Mouse (Mus musculus): ENCODE results near the gene Omt2b. TPM values are rescaled to one million over a fixed set of nuclear protein-coding genes. Genes with fewer than 3 reads are reported as not detected.
"Not testable (repeated sequence)": the region's sequence is repeated elsewhere in the genome, so short reads cannot be mapped to it uniquely, and the experiment has no call there.

The Omt2b gene
- total and polyA plus RNA-seq, 2 experiments from 2014 or later: not detected

GRCm38 (mm10) chr9:78296089-78296488 is 31.3 kb upstream of the Omt2b start:
- WGBS: 8% methylated on average over 6 of the region's 6 CpGs
- not testable (repeated sequence) for H3K36me3 ChIP-seq (replicated peaks; ENCODE audit: control insufficient read depth, insufficient read depth, low read length); ATAC-seq (ENCODE audit: insufficient read depth, low read depth)

GRCm38 (mm10) chr9:78298232-78298631 is 29.2 kb upstream of the Omt2b start:
- WGBS: 61% methylated on average over 1 of the region's 1 CpGs
- TF ChIP-seq EP300 (IDR thresholded peaks at IDR 0.05; ENCODE audit: low read depth) (no peak), CTCF (IDR thresholded peaks at IDR 0.05; ENCODE audit: low read depth) (no peak)
- no peak overlapping the region for H3K4me2 ChIP-seq (ENCODE audit: low read depth, low read length)
- no peak overlapping the region for H3K9ac ChIP-seq (replicated peaks; ENCODE audit: low read depth, low read length)
- ATAC-seq (ENCODE audit: insufficient read depth, low read depth): no peak
- no peak overlapping the region for H3K4me3 ChIP-seq (ENCODE audit: low read depth, low read length)
- H3K4me1 ChIP-seq (ENCODE audit: control insufficient read depth, insufficient read depth): no peaks in the 10 kb centered on the region
- no peaks in the 10 kb centered on the region for H3K27me3 ChIP-seq (ENCODE audit: control insufficient read depth, insufficient read depth, low read length)
- H3K36me3 ChIP-seq (replicated peaks; ENCODE audit: control insufficient read depth, insufficient read depth, low read length): no peaks in the 10 kb centered on the region
- H3K9me3 ChIP-seq (replicated peaks; ENCODE audit: control insufficient read depth, low read length): no peaks in the 10 kb centered on the region
- H3K27ac ChIP-seq (ENCODE audit: low read depth): no peak overlapping the region
- DNase-seq (ENCODE audit: low spot score): no peak

More at GRCm38 (mm10) chr9:78296089-78296488, 31.3 kb upstream of the Omt2b start:
- H3K4me1 ChIP-seq (ENCODE audit: control insufficient read depth, insufficient read depth); H3K4me3 ChIP-seq (ENCODE audit: low read depth, low read length); H3K4me2 ChIP-seq (ENCODE audit: low read depth, low read length); H3K27ac ChIP-seq (ENCODE audit: low read depth); H3K9ac ChIP-seq (replicated peaks; ENCODE audit: low read depth, low read length); DNase-seq (ENCODE audit: low spot score); H3K27me3 ChIP-seq (ENCODE audit: control insufficient read depth, insufficient read depth, low read length); H3K9me3 ChIP-seq (replicated peaks; ENCODE audit: control insufficient read depth, low read length): not testable (repeated sequence)
- TF ChIP-seq CTCF (IDR thresholded peaks at IDR 0.05; ENCODE audit: low read depth): peak; percentile 60

GRCm38 (mm10) chr9:78299143-78299542 is 28.2 kb upstream of the Omt2b start:
- not testable (repeated sequence) for H3K27me3 ChIP-seq (ENCODE audit: control insufficient read depth, insufficient read depth, low read length)

GRCm38 (mm10) chr9:78308122-78308521 is 19.3 kb upstream of the Omt2b start:
- not testable (repeated sequence) for H3K27ac ChIP-seq (ENCODE audit: low read depth); H3K4me2 ChIP-seq (ENCODE audit: low read depth, low read length); H3K4me1 ChIP-seq (ENCODE audit: control insufficient read depth, insufficient read depth); H3K27me3 ChIP-seq (ENCODE audit: control insufficient read depth, insufficient read depth, low read length); ATAC-seq (ENCODE audit: insufficient read depth, low read depth); DNase-seq (ENCODE audit: low spot score); H3K4me3 ChIP-seq (ENCODE audit: low read depth, low read length); H3K9me3 ChIP-seq (replicated peaks; ENCODE audit: control insufficient read depth, low read length); H3K9ac ChIP-seq (replicated peaks; ENCODE audit: low read depth, low read length); H3K36me3 ChIP-seq (replicated peaks; ENCODE audit: control insufficient read depth, insufficient read depth, low read length)
- WGBS: 69% methylated on average over 3 of the region's 3 CpGs

More at GRCm38 (mm10) chr9:78299143-78299542, 28.2 kb upstream of the Omt2b start:
- WGBS: 73% methylated on average over 1 of the region's 1 CpGs
- not testable (repeated sequence) for H3K9ac ChIP-seq (replicated peaks; ENCODE audit: low read depth, low read length); H3K27ac ChIP-seq (ENCODE audit: low read depth); H3K9me3 ChIP-seq (replicated peaks; ENCODE audit: control insufficient read depth, low read length); H3K4me3 ChIP-seq (ENCODE audit: low read depth, low read length); H3K36me3 ChIP-seq (replicated peaks; ENCODE audit: control insufficient read depth, insufficient read depth, low read length); DNase-seq (ENCODE audit: low spot score); ATAC-seq (ENCODE audit: insufficient read depth, low read depth); H3K4me1 ChIP-seq (ENCODE audit: control insufficient read depth, insufficient read depth); H3K4me2 ChIP-seq (ENCODE audit: low read depth, low read length)

- H3K27ac ChIP-seq (ENCODE audit: low read depth): no peak within 1 kb of the TSS
- no peak within 1 kb of the TSS for H3K9ac ChIP-seq (replicated peaks; ENCODE audit: low read depth, low read length)
- DNase-seq (ENCODE audit: low spot score): no peak
- H3K4me3 ChIP-seq (ENCODE audit: low read depth, low read length): no peak within 1 kb of the TSS
- no peaks in the 10 kb centered on the region for H3K27me3 ChIP-seq (ENCODE audit: control insufficient read depth, insufficient read depth, low read length)
- no peaks in the 10 kb centered on the region for H3K9me3 ChIP-seq (replicated peaks; ENCODE audit: control insufficient read depth, low read length)
- H3K4me2 ChIP-seq (ENCODE audit: low read depth, low read length): no peak within 1 kb of the TSS
- H3K4me1 ChIP-seq (ENCODE audit: control insufficient read depth, insufficient read depth): no peaks in the 10 kb centered on the region
- TF ChIP-seq CTCF (IDR thresholded peaks at IDR 0.05; ENCODE audit: low read depth) (no peak), EP300 (IDR thresholded peaks at IDR 0.05; ENCODE audit: low read depth) (no peak)
- 62% methylated on average over 2 of the region's 2 CpGs for WGBS
- no peak for ATAC-seq (ENCODE audit: insufficient read depth, low read depth)
- no peaks in the 10 kb centered on the region for H3K36me3 ChIP-seq (replicated peaks; ENCODE audit: control insufficient read depth, insufficient read depth, low read length)
Measured at GRCm38 (mm10) chr9:78314696-78315095, 12.7 kb upstream of the Omt2b start, which contains the start of gene Omt2a. Gene Omt2a, minus strand, starts transcription at chr9:78314796.

- no peak overlapping the region for H3K9ac ChIP-seq (replicated peaks; ENCODE audit: low read depth, low read length)
- peak; percentile 54 for TF ChIP-seq CTCF (IDR thresholded peaks at IDR 0.05; ENCODE audit: low read depth)
- no peak for TF ChIP-seq EP300 (IDR thresholded peaks at IDR 0.05; ENCODE audit: low read depth)
- ATAC-seq (ENCODE audit: insufficient read depth, low read depth): no peak
- H3K27me3 ChIP-seq (ENCODE audit: control insufficient read depth, insufficient read depth, low read length): no peaks in the 10 kb centered on the region
- 16% methylated on average over 1 of the region's 1 CpGs for WGBS
- no peak for DNase-seq (ENCODE audit: low spot score)
- H3K4me3 ChIP-seq (ENCODE audit: low read depth, low read length): no peak overlapping the region
- no peak overlapping the region for H3K4me2 ChIP-seq (ENCODE audit: low read depth, low read length)
- H3K9me3 ChIP-seq (replicated peaks; ENCODE audit: control insufficient read depth, low read length): no peaks in the 10 kb centered on the region
- H3K4me1 ChIP-seq (ENCODE audit: control insufficient read depth, insufficient read depth): no peaks in the 10 kb centered on the region
- no peak overlapping the region for H3K27ac ChIP-seq (ENCODE audit: low read depth)
- no peaks in the 10 kb centered on the region for H3K36me3 ChIP-seq (replicated peaks; ENCODE audit: control insufficient read depth, insufficient read depth, low read length)
Measured at GRCm38 (mm10) chr9:78319499-78319898, 7.9 kb upstream of the Omt2b start.

GRCm38 (mm10) chr9:78337050-78337449 is 9.7 kb downstream of the Omt2b start:
- H3K4me2 ChIP-seq (ENCODE audit: low read depth, low read length); H3K27me3 ChIP-seq (ENCODE audit: control insufficient read depth, insufficient read depth, low read length); H3K9me3 ChIP-seq (replicated peaks; ENCODE audit: control insufficient read depth, low read length); H3K9ac ChIP-seq (replicated peaks; ENCODE audit: low read depth, low read length); H3K27ac ChIP-seq (ENCODE audit: low read depth); H3K36me3 ChIP-seq (replicated peaks; ENCODE audit: control insufficient read depth, insufficient read depth, low read length); H3K4me1 ChIP-seq (ENCODE audit: control insufficient read depth, insufficient read depth); ATAC-seq (ENCODE audit: insufficient read depth, low read depth); H3K4me3 ChIP-seq (ENCODE audit: low read depth, low read length): not testable (repeated sequence)
- DNase-seq (ENCODE audit: low spot score): peak; percentile 38
